Mouse (Mus musculus): Measurements from ENCODE around the gene Ptpn7. TPM values are rescaled to one million over a fixed set of nuclear protein-coding genes. Genes with fewer than 3 reads are reported as not detected.

The Ptpn7 gene
- total and polyA plus RNA-seq, 3 experiments = 61.4 to 81.9 (median 81.9) TPM

DNA sequence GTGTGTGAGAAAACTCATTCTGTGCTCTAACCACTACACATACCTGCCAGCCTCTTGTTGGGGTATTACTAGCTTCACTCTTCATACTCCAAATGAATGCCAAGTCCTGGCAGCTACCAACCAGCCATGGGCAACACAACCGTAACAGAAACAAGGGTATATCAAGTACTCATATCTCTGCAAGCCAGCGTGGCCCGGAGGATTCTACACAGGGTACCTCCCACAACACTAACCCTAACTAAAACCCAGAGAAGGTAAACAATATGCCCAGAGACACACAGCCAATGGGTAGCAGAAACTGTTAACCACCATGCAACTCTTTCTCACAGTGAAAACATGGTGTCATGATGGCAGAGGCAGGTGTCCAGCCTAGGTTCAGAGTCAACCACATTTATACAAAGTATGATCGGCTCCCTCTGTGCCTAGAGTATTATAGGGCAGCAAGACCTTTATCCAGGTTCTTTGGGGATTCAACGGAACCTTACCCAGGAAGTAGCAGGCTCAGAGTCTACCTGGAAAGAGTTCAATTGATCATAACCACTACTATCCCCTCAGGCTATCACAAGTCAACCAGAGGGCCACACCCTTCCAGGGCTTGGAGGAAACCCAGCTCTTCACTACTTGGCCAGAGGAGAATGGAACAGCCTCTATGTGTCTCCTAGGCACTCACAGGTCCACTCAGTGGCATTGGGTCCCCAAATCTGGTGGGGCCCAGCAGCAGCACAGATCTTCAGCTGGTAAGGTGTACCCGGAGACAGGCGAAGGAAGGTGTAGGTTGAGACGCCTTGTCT, 7.7 kb upstream of the Ptpn7 start:
- no peak overlapping the region for H3K27ac ChIP-seq (ENCODE audit: insufficient read depth, low read depth)
- dilution Hi-C loops (cut with MboI; ENCODE audit: extremely low pct_ligation_motif_present, extremely low pct_unique_long_range_greater_than_20kb, low sequenced_read_pairs) (no loop called here), in situ Hi-C loops (cut with MboI; ENCODE audit: low pct_ligation_motif_present, low pct_unique_long_range_greater_than_20kb, low sequenced_read_pairs) (no loop called here)
- DNase-seq (ENCODE audit: extremely low read depth) = no peak
- H3K27me3 ChIP-seq (replicated peaks) = no peaks in the 10 kb centered on the region
- TF ChIP-seq ZNF384 (IDR thresholded peaks at IDR 0.05; ENCODE audit: low read depth, low read length) (no peak), ZKSCAN1 (IDR thresholded peaks at IDR 0.05; ENCODE audit: borderline replicate concordance, low read depth, low read length) (no peak), KAT2A (IDR thresholded peaks at IDR 0.05; ENCODE audit: insufficient replicate concordance, low read length) (no peak), TCF12 (IDR thresholded peaks at IDR 0.05; ENCODE audit: low read depth, low read length) (no peak), ZMIZ1 (IDR thresholded peaks at IDR 0.05; ENCODE audit: low read depth, low read length) (no peak), MAZ (IDR thresholded peaks at IDR 0.05; ENCODE audit: low read depth, low read length) (no peak), ETS1 (conservative IDR thresholded peaks at IDR 0.05; ENCODE audit: low read depth, low read length) (no peak), IRF4 (IDR thresholded peaks at IDR 0.05; ENCODE audit: low read depth, low read length) (no peak)
- no peak overlapping the region for H3K4me3 ChIP-seq (replicated peaks in 1 of 3; ENCODE audit: low read depth in 2 of 3, low read length in 2 of 3, poor library complexity in 1 of 3)
- H3K79me2 ChIP-seq (replicated peaks; ENCODE audit: control insufficient read depth, extremely low read depth, insufficient read depth, poor library complexity, severe bottlenecking) = no peaks in the 10 kb centered on the region
- H3K4me1 ChIP-seq (ENCODE audit: control insufficient read depth in 1 of 2, insufficient read depth in 2 of 2) = peaks cover 8 to 43% of the 10 kb centered on the region in 2 experiments
- H3K9me3 ChIP-seq (replicated peaks; ENCODE audit: low read length) = no peaks in the 10 kb centered on the region
- peaks cover 44 to 75% of the 10 kb centered on the region in 2 experiments for H3K36me3 ChIP-seq (replicated peaks in 1 of 2; ENCODE audit: control insufficient read depth in 1 of 2, insufficient read depth in 1 of 2, low read length in 1 of 2)
- no peak overlapping the region for H3K9ac ChIP-seq (ENCODE audit: insufficient read depth, low read depth)
- H3K4me2 ChIP-seq (ENCODE audit: insufficient read depth, low read depth, poor library complexity, severe bottlenecking) = no peak overlapping the region

DNA sequence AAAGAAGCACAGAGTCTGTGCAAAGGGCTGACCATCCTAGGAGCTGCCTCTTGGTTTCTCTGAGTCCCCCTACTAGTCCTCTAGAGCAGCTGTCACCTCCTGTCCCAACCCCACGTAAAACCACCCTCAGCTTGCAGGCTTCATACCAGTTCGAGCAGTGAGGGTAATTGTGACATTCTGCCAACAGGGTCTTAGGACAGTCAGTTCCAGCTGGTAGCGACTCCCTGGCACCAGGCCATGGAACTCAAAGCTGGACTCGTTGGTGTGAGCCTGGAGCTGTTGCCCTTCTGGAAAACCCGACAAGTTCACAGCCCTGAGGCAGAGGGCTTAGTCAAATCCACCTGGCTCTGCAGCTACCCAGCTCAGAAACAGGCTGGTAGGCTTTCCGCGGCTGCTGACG, 6.5 kb upstream of the Ptpn7 start:
- Histone ChIP-seq H3K4me3 (replicated peaks in 1 of 3; ENCODE audit: low read depth in 2 of 3, low read length in 2 of 3, poor library complexity in 1 of 3) (no peak overlapping the region), H3K79me2 (replicated peaks; ENCODE audit: control insufficient read depth, extremely low read depth, insufficient read depth, poor library complexity, severe bottlenecking) (no peaks in the 10 kb centered on the region), H3K27me3 (replicated peaks) (no peaks in the 10 kb centered on the region), H3K36me3 (replicated peaks in 1 of 2; ENCODE audit: control insufficient read depth in 1 of 2, insufficient read depth in 1 of 2, low read length in 1 of 2) (peaks cover 33 to 63% of the 10 kb centered on the region in 2 experiments), H3K4me2 (ENCODE audit: insufficient read depth, low read depth, poor library complexity, severe bottlenecking) (no peak overlapping the region), H3K9ac (ENCODE audit: insufficient read depth, low read depth) (no peak overlapping the region), H3K4me1 (ENCODE audit: control insufficient read depth in 1 of 2, insufficient read depth in 2 of 2) (peaks cover 12 to 49% of the 10 kb centered on the region in 2 experiments), H3K9me3 (replicated peaks; ENCODE audit: low read length) (no peaks in the 10 kb centered on the region), H3K27ac (ENCODE audit: insufficient read depth, low read depth) (no peak overlapping the region)
- DNase-seq (ENCODE audit: extremely low read depth) = no peak
- TF ChIP-seq MAX (IDR thresholded peaks at IDR 0.05; ENCODE audit: low read length) (no peak), MXI1 (IDR thresholded peaks at IDR 0.05; ENCODE audit: low read depth, low read length) (no peak), EP300 (IDR thresholded peaks at IDR 0.05; ENCODE audit: low read length) (no peak), ZMIZ1 (IDR thresholded peaks at IDR 0.05; ENCODE audit: low read depth, low read length) (no peak), ZKSCAN1 (IDR thresholded peaks at IDR 0.05; ENCODE audit: borderline replicate concordance, low read depth, low read length) (no peak), ELF1 (IDR thresholded peaks at IDR 0.05; ENCODE audit: low read depth, low read length) (no peak), UBTF (IDR thresholded peaks at IDR 0.05; ENCODE audit: low read depth, low read length) (no peak), USF1 (IDR thresholded peaks at IDR 0.05; ENCODE audit: low read depth, low read length) (no peak), RAD21 (IDR thresholded peaks at IDR 0.05; ENCODE audit: low read depth, low read length) (no peak), MAZ (IDR thresholded peaks at IDR 0.05; ENCODE audit: low read depth, low read length) (no peak), GABPA (IDR thresholded peaks at IDR 0.05; ENCODE audit: insufficient replicate concordance, low read depth, low read length) (no peak), E2F4 (IDR thresholded peaks at IDR 0.05; ENCODE audit: insufficient replicate concordance, low read depth, low read length) (no peak), KAT2A (IDR thresholded peaks at IDR 0.05; ENCODE audit: insufficient replicate concordance, low read length) (no peak), RCOR1 (conservative IDR thresholded peaks at IDR 0.05; ENCODE audit: low read depth, low read length) (no peak), TBP (conservative IDR thresholded peaks at IDR 0.05; ENCODE audit: low read depth, low read length) (no peak), SIN3A (IDR thresholded peaks at IDR 0.05; ENCODE audit: low read length) (no peak), POLR2AphosphoS2 (IDR thresholded peaks at IDR 0.05; ENCODE audit: low read depth, low read length) (no peak), ZC3H11A (IDR thresholded peaks at IDR 0.05; ENCODE audit: low read depth, low read length) (no peak)
- in situ Hi-C loops (cut with MboI; ENCODE audit: low pct_ligation_motif_present, low pct_unique_long_range_greater_than_20kb, low sequenced_read_pairs) (no loop called here), dilution Hi-C loops (cut with MboI; ENCODE audit: extremely low pct_ligation_motif_present, extremely low pct_unique_long_range_greater_than_20kb, low sequenced_read_pairs) (no loop called here)

Measured in CH12.LX (cell line).